Mouse (Mus musculus) cortical plate, adult 2 months (tissue): ENCODE measurements around the gene Plcd1. TPM values are rescaled to one million over a fixed set of nuclear protein-coding genes. Genes with fewer than 3 reads are reported as not detected.

ENCODE experiments used
- H3K27ac ChIP-seq: fragments of 200-500 bp; 2 replicates; pipeline ENCODE4 v1.5.1; 2012; ENCODE audit warnings: low read length, control low read depth, inconsistent platforms; ENCODE audit not compliant: insufficient read depth
- H3K4me1 ChIP-seq: fragments of 200-500 bp; 2 replicates; pipeline ENCODE4 v1.6.1; 2011; ENCODE audit warnings: low read length; ENCODE audit not compliant: control insufficient read depth, insufficient read depth
- H3K4me3 ChIP-seq: fragments of 200-500 bp; 2 replicates; pipeline ENCODE4 v1.5.1; 2011; ENCODE audit warnings: mild to moderate bottlenecking, low read length, control low read depth; ENCODE audit not compliant: insufficient read depth
- CTCF ChIP-seq: fragments of 200-500 bp; IDR thresholded peaks from 2 replicates; pipeline ENCODE4 v1.5.1; 2011; ENCODE audit warnings: mild to moderate bottlenecking, control low read depth, low read length; ENCODE audit not compliant: insufficient read depth; ENCODE audit errors: extremely low read depth
- POLR2A ChIP-seq: fragments of 200-500 bp; IDR thresholded peaks from 2 replicates; pipeline ENCODE4 v1.6.1; 2011; ENCODE audit warnings: mild to moderate bottlenecking, low read length, control low read depth; ENCODE audit not compliant: insufficient read depth; ENCODE audit errors: extremely low read depth
- polyA plus RNA-seq: library from polyadenylated mRNA; depleted of rRNA; stranded (reverse); fragments of >200 nt; gene quantifications from 2 replicates; pipeline ENCODE4 v1.2.3, GENCODE M21; 2012

Plcd1 gene
- polyA plus RNA-seq, 1 experiment: 21.7 TPM

- TF ChIP-seq POLR2A (no peak), CTCF (no peak)
- Histone ChIP-seq H3K27ac (no peak overlapping the region), H3K4me1 (no peaks in the 10 kb centered on the region; the same call in 1 of the 2 replicates), H3K4me3 (no peak overlapping the region)
These were observed 32.6 kb downstream of the Plcd1 start for GRCm38 (mm10) chr9:119060701-119061100.

GRCm38 (mm10) chr9:119058245-119058644 is 35.1 kb downstream of the Plcd1 start:
- H3K27ac ChIP-seq: no peak overlapping the region
- H3K4me3 ChIP-seq: no peak overlapping the region
- no peaks in the 10 kb centered on the region for H3K4me1 ChIP-seq
- no peak for TF ChIP-seq CTCF
- TF ChIP-seq POLR2A: no peak

DNA sequence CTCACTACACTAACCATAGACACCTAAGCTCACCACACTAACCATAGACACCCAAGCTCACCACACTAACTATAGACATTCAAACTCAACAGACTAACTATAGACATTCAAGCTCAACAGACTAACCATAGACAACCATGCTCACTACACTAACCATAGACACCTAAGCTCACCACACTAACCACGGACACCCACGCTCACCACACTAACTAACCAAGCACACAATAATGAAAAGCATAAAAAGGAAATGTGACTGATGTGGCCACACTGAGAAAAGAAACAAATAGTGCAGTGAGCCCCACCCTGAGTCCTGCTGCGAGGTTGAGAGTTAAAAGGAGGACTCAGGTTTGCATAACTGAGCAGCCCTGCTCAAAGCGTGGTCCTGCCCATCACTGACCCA is 38.0 kb downstream of the Plcd1 start:
- H3K4me1 ChIP-seq: no peaks in the 10 kb centered on the region
- no peak for TF ChIP-seq POLR2A
- no peak for TF ChIP-seq CTCF
- H3K27ac ChIP-seq: no peak overlapping the region
- no peak overlapping the region for H3K4me3 ChIP-seq

DNA sequence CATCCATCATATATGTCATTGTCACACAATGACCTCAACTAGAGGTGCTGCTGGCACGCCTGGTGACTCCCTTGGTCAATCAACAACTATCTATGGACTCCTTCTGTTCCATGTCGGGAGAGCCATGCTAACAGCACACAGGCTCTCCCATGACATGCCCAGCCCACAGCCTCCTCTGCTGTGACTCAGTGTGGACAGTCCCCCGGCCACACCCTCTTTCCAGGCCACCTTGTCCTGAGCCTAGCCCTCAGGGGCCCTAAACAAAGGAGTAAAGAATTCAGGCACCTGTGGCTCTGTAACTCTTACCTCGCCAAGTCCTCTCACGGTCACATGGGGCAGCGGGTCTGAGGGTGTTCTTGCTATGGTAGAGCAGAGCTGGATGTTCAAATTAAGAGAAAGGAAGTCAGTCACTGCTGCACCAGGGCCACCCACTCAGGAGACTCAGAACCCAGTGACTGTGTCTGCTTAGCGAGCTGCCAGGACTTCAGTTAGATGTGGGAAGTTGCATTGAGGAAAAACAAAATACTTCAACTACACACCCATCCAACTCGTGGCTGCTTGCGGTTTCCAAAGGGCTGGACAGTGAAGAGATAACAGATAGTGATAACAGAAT is 39.2 kb downstream of the Plcd1 start:
- Histone ChIP-seq H3K4me3 (no peak overlapping the region), H3K27ac (no peak overlapping the region), H3K4me1 (no peaks in the 10 kb centered on the region)
- TF ChIP-seq POLR2A (no peak), CTCF (no peak)

- Histone ChIP-seq H3K27ac (no peak within 1 kb of the TSS), H3K4me1 (no peaks in the 10 kb centered on the region), H3K4me3 (peak within 1 kb of the TSS; percentile 24)
- TF ChIP-seq POLR2A (no peak), CTCF (no peak)
These were observed 41.0 kb downstream of the Plcd1 start, which contains the start of gene Vill for GRCm38 (mm10) chr9:119052154-119052944. Gene Vill (plus strand): TSS chr9:119052778.

GRCm38 (mm10) chr9:119051158-119051557 is 42.1 kb downstream of the Plcd1 start:
- H3K4me1 ChIP-seq: no peaks in the 10 kb centered on the region
- TF ChIP-seq POLR2A (no peak), CTCF (no peak)

GRCm38 (mm10) chr9:119048182-119048903 is 45.0 kb downstream of the Plcd1 start:
- no peaks in the 10 kb centered on the region; the same call in 1 of the 2 replicates for H3K4me1 ChIP-seq
- TF ChIP-seq POLR2A (no peak), CTCF (no peak)
- no peak overlapping the region for H3K4me3 ChIP-seq
- no peak overlapping the region for H3K27ac ChIP-seq

More at GRCm38 (mm10) chr9:119051158-119051557, 42.1 kb downstream of the Plcd1 start:
- no peak overlapping the region for H3K27ac ChIP-seq
- no peak overlapping the region for H3K4me3 ChIP-seq

DNA sequence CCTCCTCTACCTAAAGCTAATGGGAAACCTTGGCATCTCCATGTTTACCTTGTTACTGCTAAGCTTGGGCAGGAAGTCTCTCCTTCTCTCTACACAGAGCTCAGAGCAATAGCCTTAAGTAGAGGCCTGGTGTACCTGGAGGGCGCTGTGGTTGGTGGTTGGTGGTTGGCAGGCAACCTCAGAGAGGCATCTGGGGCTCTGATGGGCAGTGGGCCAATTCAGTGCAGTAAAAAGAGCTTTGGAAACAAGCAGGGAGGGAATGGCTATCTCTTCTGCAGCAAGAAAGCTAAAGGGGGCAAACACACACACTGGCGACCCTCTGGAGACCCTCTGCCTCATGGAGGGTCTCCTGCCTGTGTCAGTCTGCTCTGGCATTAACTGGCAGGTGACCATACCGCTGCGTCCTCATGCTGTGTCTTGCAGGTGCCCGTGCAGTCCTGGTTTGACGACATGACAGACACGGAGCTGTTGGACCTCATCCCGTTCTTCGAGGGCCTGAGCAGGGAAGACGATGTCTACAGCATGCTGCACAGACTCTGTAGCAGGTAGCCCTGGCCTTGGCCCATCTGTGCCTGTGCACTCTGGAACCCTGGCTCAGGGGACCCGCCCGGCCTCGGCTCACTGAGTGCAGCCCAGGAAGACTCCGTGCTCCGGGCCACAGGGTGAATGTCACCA is 53.1 kb downstream of the Plcd1 start:
- Histone ChIP-seq H3K27ac (no peak overlapping the region), H3K4me3 (no peak overlapping the region), H3K4me1 (peaks cover 4% of the 10 kb centered on the region)
- TF ChIP-seq CTCF (no peak), POLR2A (no peak)

DNA sequence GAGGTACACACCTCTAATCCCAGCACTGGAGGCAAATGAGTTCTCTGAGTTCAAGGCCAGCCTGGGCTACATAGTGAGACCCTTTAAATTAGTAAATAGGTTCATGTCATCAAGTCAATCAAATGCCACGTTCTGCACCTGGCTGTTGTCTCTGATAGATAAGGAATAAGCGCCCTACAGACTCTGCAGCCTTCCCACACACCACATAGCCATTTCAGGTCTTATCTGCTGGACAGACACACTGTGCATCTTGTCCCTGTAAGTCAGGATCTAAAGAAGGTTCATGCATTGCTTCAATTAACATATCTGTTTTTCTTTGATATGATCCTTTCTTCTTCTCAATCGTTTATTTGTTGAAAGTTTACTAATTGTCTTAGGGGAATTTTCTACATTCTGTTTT is 54.7 kb downstream of the Plcd1 start:
- Histone ChIP-seq H3K4me3 (no peak overlapping the region), H3K27ac (no peak overlapping the region), H3K4me1 (peaks cover 4% of the 10 kb centered on the region)
- TF ChIP-seq POLR2A: no peak
- no peak for TF ChIP-seq CTCF
